Mouse (Mus musculus) stomach, postnatal 0 days (tissue): Measurements from ENCODE around the gene Ggt1.
A peak's percentile ranks its signal among the peaks of the same experiment; 100 is the strongest.

Experiments
- CTCF ChIP-seq: IDR thresholded peaks from 2 replicates; pipeline ENCODE4 v1.5.1; 2016; ENCODE audit warnings: antibody characterized with exemption, low read depth, mild to moderate bottlenecking, moderate library complexity
- EP300 ChIP-seq: optimal IDR thresholded peaks from 2 replicates; pipeline ENCODE3; 2016; ENCODE audit warnings: antibody characterized with exemption

- 0 out of 2 replicates have a peak, but pooled peaks have one; percentile 10 for TF ChIP-seq CTCF
- no peak for TF ChIP-seq EP300
Measured at GRCm38 (mm10) chr10:75610486-75610885, 49.1 kb downstream of the Ggt1 start.
